Mouse (Mus musculus): ENCODE measurements around the gene Gm19668. TPM values are rescaled to one million over a fixed set of nuclear protein-coding genes. Genes with fewer than 3 reads are reported as not detected.
"Not testable (repeated sequence)": the region's sequence is repeated elsewhere in the genome, so short reads cannot be mapped to it uniquely, and the experiment has no call there.

Gm19668 gene
- polyA plus RNA-seq, 1 experiment: not detected

DNA sequence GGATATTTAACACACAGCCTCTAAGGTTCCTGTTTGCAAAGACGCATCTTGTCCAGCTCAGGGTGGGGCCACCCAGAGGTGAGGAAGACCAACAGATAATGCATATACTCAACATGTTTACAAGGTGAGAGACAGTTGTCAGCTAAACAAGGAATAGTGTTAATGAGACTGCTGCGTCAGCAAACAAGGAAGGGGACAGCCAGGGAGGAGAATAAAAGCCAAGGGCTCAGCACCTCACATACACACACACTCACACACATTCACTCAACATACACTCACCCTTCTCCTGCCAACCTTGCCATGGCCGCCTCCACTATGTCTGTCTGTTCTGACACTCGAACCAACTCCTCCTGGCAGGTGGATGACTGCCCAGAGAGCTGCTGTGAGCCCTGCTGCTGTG is 15.4 kb upstream of the Gm19668 start, which contains the start of gene Gm2696:
Gene Gm2696 (plus strand): TSS at position 301 of the 400 bp plus-strand sequence.
- DNase-seq: no peak
- H3K4me3 ChIP-seq (replicated peaks; ENCODE audit: extremely low read depth, low read depth, low read length): no peak within 1 kb of the TSS
- WGBS: 31% methylated on average over 4 of the region's 4 CpGs
- no peak for TF ChIP-seq POLR2A (IDR thresholded peaks at IDR 0.05; ENCODE audit: borderline replicate concordance, extremely low read depth, low read depth, low read length)
- no peak for TF ChIP-seq CTCF (IDR thresholded peaks at IDR 0.05; ENCODE audit: insufficient read depth, low read length)
- H3K4me1 ChIP-seq (ENCODE audit: control insufficient read depth, insufficient read depth, low read length): no peaks in the 10 kb centered on the region

DNA sequence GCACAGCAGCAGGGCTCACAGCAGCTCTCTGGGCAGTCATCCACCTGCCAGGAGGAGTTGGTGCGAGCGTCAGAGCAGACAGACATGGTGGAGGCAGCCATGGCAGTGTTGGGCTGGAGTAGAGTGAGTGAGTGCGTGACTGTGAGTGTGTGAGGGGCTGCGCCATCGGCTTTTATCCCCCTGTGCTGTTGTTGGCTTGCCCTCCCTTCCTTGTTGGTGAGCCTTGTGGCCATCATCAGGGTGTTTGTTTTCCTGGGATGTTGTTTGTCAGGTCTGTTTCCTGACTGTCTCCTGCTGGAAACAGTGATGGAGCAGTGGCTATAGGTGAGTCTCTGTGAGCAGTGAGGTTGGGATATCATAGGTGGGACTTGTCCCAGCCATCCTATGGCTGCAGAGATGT is 12.8 kb upstream of the Gm19668 start, which contains the start of gene Gm9507:
Gene Gm9507 (minus strand): TSS at position 101 of the 400 bp plus-strand sequence.
- 49% methylated on average over 5 of the region's 5 CpGs for WGBS
- no peak for DNase-seq
- no peaks in the 10 kb centered on the region for H3K4me1 ChIP-seq (ENCODE audit: control insufficient read depth, insufficient read depth, low read length)
- H3K4me3 ChIP-seq (replicated peaks; ENCODE audit: extremely low read depth, low read depth, low read length): no peak within 1 kb of the TSS
- TF ChIP-seq POLR2A (IDR thresholded peaks at IDR 0.05; ENCODE audit: borderline replicate concordance, extremely low read depth, low read depth, low read length) (no peak), CTCF (IDR thresholded peaks at IDR 0.05; ENCODE audit: insufficient read depth, low read length) (no peak)

DNA sequence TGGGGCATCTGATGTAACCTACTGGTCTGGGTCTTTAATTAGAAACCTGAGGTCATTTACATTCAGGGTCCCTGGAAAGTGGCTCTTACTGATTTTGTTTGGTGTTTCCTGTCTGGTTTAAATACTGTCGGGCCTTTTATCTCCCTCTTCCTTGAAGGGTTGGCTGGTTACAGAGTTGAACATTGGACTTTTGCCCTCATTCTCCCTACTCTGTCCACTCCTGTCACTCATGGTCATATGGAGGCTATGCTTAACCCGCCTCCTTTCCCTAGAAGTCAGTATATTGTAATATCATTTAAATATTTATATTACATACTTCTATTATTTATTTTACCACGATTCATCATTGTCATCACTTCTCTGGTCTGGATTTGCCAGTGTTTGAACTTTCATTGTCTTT is 5.2 kb upstream of the Gm19668 start:
- Histone ChIP-seq H3K4me1 (ENCODE audit: control insufficient read depth, insufficient read depth, low read length) (no peaks in the 10 kb centered on the region), H3K4me3 (replicated peaks; ENCODE audit: extremely low read depth, low read depth, low read length) (no peak overlapping the region)
- TF ChIP-seq CTCF (IDR thresholded peaks at IDR 0.05; ENCODE audit: insufficient read depth, low read length): no peak
- no peak for DNase-seq
- WGBS: 30% methylated on average over 3 of the region's 3 CpGs

DNA sequence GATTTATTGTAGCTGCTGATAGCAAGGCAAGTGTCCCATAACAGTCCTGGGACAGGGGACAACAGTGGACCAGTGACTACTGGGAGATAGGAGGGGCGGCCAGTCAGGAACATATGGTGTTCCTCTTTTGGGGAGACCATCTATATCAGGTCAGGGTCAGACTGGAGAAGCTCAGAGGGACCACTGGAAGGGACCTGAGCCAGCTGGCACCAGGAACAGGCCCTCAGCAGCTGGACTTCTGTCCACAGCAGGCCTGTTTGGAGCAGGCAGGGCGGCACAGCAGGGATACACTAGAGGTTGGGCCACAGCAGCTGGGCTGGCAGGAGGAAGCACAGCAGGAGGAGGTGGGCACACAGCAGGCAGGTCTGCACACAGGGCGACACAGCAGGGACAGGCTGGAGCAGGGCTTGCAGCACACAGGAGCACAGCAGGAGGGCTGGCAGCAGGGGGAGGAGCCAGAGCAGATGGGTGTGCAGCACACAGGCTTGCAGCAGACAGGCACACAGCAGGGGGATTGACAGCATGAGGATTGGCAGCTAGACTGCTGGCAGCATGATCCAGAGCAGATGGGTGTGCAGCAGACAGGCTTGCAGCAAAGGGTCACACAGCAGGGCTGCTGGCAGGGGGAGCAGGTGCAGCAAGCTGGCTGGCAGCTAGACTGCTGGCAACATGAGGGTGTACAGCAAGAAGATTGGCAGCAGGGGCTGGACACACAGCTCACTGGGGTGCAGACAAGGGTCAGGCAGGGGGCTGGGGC is 591 bp downstream of the Gm19668 start:
- not testable (repeated sequence) for H3K4me3 ChIP-seq (replicated peaks; ENCODE audit: extremely low read depth, low read depth, low read length); DNase-seq; H3K4me1 ChIP-seq (ENCODE audit: control insufficient read depth, insufficient read depth, low read length)
- 51% methylated on average over 3 of the region's 3 CpGs for WGBS

DNA sequence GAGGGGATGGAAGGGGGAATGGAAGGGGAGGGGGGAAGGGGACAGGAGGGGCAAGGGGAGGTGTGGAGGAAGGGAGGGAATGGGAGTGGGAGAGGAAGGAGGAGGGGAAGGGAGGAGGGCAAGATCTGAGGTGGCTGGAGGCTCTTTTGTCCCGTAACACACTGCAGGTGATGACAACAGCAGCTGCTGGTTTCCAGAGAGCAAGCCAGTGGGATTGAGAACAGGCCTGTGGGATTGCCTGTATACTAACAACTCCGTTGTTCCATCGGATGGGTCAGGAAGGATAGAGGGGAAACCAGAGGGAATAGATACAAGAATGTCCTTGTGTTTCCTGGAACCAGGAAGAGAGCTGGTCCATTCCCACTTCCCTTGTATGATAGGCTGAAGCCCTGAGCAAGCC is 1.3 kb downstream of the Gm19668 start:
- H3K4me1 ChIP-seq (ENCODE audit: control insufficient read depth, insufficient read depth, low read length): no peaks in the 10 kb centered on the region
- WGBS: 27% methylated on average over 3 of the region's 3 CpGs
- no peak overlapping the region for H3K4me3 ChIP-seq (replicated peaks; ENCODE audit: extremely low read depth, low read depth, low read length)
- DNase-seq: no peak
- TF ChIP-seq POLR2A (IDR thresholded peaks at IDR 0.05; ENCODE audit: borderline replicate concordance, extremely low read depth, low read depth, low read length) (no peak), CTCF (IDR thresholded peaks at IDR 0.05; ENCODE audit: insufficient read depth, low read length) (no peak)

DNA sequence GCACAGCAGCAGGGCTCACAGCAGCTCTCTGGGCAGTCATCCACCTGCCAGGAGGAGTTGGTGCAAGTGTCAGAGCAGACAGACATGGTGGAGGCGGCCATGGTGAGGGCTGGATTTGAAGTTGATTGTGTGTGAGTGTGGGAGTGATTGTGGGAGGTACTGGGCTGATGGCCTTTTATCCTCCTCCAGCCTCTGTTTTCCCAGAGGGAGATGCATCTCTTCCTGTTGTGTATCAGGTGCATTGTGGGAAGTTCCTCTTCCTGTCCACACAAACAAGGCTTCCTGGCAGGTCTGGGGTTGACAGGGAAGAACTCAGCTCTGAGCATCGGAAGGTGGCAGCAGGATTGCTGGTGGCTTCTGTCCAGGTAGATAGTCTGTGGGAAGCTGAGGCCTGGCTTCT is 4.0 kb downstream of the Gm19668 start, which contains the start of gene Gm9639:
Gene Gm9639 (minus strand): TSS at position 101 of the 400 bp plus-strand sequence.
- WGBS: 52% methylated on average over 2 of the region's 2 CpGs
- Histone ChIP-seq H3K4me3 (replicated peaks; ENCODE audit: extremely low read depth, low read depth, low read length) (no peak within 1 kb of the TSS), H3K4me1 (ENCODE audit: control insufficient read depth, insufficient read depth, low read length) (no peaks in the 10 kb centered on the region)
- no peak for TF ChIP-seq POLR2A (IDR thresholded peaks at IDR 0.05; ENCODE audit: borderline replicate concordance, extremely low read depth, low read depth, low read length)
- TF ChIP-seq CTCF (IDR thresholded peaks at IDR 0.05; ENCODE audit: insufficient read depth, low read length): no peak
- no peak for DNase-seq

DNA sequence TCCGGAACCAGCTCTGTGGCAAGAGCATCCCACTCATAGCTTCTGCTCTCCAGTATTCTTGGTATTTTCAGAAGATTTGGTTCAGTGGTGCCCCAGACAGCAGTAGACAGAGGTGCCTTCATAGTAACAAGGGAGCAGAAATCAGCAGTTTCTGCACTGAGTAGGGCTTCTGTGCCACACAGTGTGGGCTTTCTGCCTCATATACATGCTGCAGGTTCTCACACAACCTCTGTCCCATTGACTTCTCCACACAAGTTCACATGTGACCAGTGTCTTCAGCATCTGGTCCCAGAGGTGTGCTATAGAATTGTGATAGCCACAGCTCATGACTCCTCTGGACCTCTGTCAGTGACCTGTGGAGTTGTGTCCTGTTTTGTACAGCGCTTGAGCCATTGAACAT is 10.3 kb downstream of the Gm19668 start:
- TF ChIP-seq POLR2A (IDR thresholded peaks at IDR 0.05; ENCODE audit: borderline replicate concordance, extremely low read depth, low read depth, low read length) (no peak), CTCF (IDR thresholded peaks at IDR 0.05; ENCODE audit: insufficient read depth, low read length) (no peak)
- Histone ChIP-seq H3K4me3 (replicated peaks; ENCODE audit: extremely low read depth, low read depth, low read length) (no peak overlapping the region), H3K4me1 (ENCODE audit: control insufficient read depth, insufficient read depth, low read length) (no peaks in the 10 kb centered on the region)
- no peak for DNase-seq
- WGBS: 73% methylated on average over 2 of the region's 2 CpGs

DNA sequence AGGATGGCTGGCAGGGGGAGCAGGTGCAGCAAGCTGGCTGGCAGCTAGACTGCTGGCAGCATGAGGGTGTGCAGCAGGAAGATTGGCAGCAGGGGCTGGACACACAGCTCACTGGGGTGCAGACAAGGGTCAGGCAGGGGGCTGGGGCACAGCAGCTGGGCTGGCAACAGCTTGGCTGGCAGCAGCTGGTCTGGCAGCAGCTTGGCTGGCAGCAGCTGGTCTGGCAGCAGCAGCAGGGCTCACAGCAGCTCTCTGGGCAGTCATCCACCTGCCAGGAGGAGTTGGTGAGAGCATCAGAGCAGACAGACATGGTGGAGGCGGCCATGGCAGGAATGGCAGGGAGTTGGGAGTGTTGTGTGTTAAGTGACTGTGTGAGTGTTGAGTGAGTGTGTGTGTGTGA is 11.1 kb downstream of the Gm19668 start, which contains the start of gene Gm7137:
Gene Gm7137 (minus strand): TSS at position 325 of the 400 bp plus-strand sequence.
- WGBS: 13% methylated on average over 1 of the region's 1 CpGs
- not testable (repeated sequence) for H3K4me1 ChIP-seq (ENCODE audit: control insufficient read depth, insufficient read depth, low read length); DNase-seq; H3K4me3 ChIP-seq (replicated peaks; ENCODE audit: extremely low read depth, low read depth, low read length)

DNA sequence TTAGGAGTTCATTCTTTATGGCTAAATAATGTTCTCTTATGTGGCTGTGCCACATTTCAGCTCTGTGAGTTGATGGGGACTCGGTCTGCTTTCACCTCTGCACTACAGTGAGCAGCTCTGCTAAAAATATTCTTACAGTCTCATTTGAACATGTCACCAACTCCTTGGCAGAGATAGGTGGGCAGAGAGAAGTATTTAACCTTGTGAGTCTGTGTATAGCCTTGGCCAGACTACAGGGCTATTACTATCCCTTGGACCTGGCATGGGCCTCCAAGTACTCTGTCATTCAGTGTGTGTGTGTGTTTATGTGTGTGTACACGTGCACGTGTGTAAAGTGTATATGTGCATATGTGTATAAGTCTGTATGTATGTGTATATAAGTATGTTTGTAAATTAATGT is 15.5 kb downstream of the Gm19668 start:
- 78% methylated on average over 2 of the region's 3 CpGs for WGBS
- not testable (repeated sequence) for H3K4me3 ChIP-seq (replicated peaks; ENCODE audit: extremely low read depth, low read depth, low read length); H3K4me1 ChIP-seq (ENCODE audit: control insufficient read depth, insufficient read depth, low read length); DNase-seq

DNA sequence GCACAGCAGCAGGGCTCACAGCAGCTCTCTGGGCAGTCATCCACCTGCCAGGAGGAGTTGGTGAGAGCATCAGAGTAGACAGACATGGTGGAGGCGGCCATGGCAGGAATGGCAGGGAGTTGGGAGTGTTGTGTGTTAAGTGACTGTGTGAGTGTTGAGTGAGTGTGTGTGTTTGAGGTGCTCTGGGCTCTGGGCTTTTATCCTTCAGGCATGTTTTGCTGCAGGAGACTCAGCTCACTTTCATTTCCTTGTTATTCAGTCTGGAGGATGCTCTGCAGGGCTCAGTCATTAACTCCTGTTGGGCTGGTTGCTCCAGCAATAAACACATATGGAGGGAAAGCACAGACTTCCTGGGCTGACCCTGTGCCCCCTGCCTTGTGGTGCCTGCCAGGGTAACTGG is 16.5 kb downstream of the Gm19668 start, which contains the start of gene Gm3250:
Gene Gm3250 (minus strand): TSS at position 101 of the 400 bp plus-strand sequence.
- H3K4me1 ChIP-seq (ENCODE audit: control insufficient read depth, insufficient read depth, low read length); H3K4me3 ChIP-seq (replicated peaks; ENCODE audit: extremely low read depth, low read depth, low read length); DNase-seq: not testable (repeated sequence)
- 80% methylated on average over 1 of the region's 1 CpGs for WGBS

DNA sequence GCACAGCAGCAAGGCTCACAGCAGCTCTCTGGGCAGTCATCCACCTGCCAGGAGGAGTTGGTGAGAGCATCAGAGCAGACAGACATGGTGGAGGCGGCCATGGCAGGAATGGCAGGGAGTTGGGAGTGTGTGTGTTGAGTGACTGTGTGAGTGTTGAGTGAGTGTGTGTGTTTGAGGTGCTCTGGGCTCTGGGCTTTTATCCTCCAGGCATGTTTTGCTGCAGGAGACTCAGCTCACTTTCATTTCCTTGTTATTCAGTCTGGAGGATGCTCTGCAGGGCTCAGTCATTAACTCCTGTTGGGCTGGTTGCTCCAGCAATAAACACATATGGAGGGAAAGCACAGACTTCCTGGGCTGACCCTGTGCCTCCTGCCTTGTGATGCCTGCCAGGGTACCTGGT is 22.1 kb downstream of the Gm19668 start, which contains the start of gene Gm7138:
Gene Gm7138 (minus strand): TSS at position 101 of the 400 bp plus-strand sequence.
- WGBS: 78% methylated on average over 1 of the region's 1 CpGs
- H3K4me3 ChIP-seq (replicated peaks; ENCODE audit: extremely low read depth, low read depth, low read length); DNase-seq; H3K4me1 ChIP-seq (ENCODE audit: control insufficient read depth, insufficient read depth, low read length): not testable (repeated sequence)

DNA sequence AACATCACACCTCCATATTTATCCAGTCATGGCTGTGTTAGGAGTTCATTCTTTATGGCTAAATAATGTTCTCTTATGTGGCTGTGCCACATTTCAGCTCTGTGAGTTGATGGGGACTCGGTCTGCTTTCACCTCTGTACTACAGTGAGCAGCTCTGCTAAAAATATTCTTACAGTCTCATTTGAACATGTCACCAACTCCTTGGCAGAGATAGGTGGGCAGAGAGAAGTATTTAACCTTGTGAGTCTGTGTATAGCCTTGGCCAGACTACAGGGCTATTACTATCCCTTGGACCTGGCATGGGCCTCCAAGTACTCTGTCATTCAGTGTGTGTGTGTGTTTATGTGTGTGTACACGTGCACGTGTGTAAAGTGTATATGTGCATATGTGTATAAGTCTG is 26.8 kb downstream of the Gm19668 start:
- DNase-seq: not testable (repeated sequence)

DNA sequence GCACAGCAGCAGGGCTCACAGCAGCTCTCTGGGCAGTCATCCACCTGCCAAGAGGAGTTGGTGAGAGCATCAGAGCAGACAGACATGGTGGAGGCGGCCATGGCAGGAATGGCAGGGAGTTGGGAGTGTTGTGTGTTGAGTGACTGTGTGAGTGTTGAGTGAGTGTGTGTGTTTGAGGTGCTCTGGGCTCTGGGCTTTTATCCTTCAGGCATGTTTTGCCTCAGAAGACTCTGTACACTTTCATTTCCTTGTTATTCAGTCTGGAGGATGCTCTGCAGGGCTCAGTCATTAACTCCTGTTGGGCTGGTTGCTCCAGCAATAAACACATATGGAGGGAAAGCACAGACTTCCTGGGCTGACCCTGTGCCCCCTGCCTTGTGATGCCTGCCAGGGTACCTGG is 27.7 kb downstream of the Gm19668 start, which contains the start of gene Gm3238:
Gene Gm3238 (minus strand): TSS at position 101 of the 400 bp plus-strand sequence.
- DNase-seq; H3K4me3 ChIP-seq (replicated peaks; ENCODE audit: extremely low read depth, low read depth, low read length); H3K4me1 ChIP-seq (ENCODE audit: control insufficient read depth, insufficient read depth, low read length): not testable (repeated sequence)
- WGBS: 43% methylated on average over 1 of the region's 1 CpGs

More for the DNA sequence above, 26.8 kb downstream of the Gm19668 start:
- not testable (repeated sequence) for H3K4me3 ChIP-seq (replicated peaks; ENCODE audit: extremely low read depth, low read depth, low read length); H3K4me1 ChIP-seq (ENCODE audit: control insufficient read depth, insufficient read depth, low read length)
- WGBS: 84% methylated on average over 3 of the region's 3 CpGs
